Mouse (Mus musculus) bone marrow macrophage, adult 2 months (primary cell): ENCODE measurements around the gene Tbcc. TPM values are rescaled to one million over a fixed set of nuclear protein-coding genes. Genes with fewer than 3 reads are reported as not detected.

Experiments used
- H3K27ac ChIP-seq: 2 replicates; pipeline ENCODE4 v1.5.1; 2012; ENCODE audit warnings: low read depth, low read length; ENCODE audit not compliant: insufficient read depth
- H3K4me1 ChIP-seq: 2 replicates; pipeline ENCODE4 v1.6.1; 2012; ENCODE audit warnings: low read length; ENCODE audit not compliant: control insufficient read depth, insufficient read depth
- H3K4me3 ChIP-seq: 2 replicates; pipeline ENCODE4 v1.5.1; 2012; ENCODE audit warnings: mild to moderate bottlenecking, low read length, moderate library complexity; ENCODE audit not compliant: insufficient read depth
- CTCF ChIP-seq: IDR thresholded peaks from 2 replicates; pipeline ENCODE4 v1.5.1; 2012; ENCODE audit warnings: low read depth, mild to moderate bottlenecking, low read length, moderate library complexity
- POLR2A ChIP-seq: IDR thresholded peaks from 2 replicates; pipeline ENCODE4 v1.6.1; 2012; ENCODE audit warnings: mild to moderate bottlenecking, low read depth, low read length, borderline replicate concordance
- polyA plus RNA-seq: library from polyadenylated mRNA; stranded (reverse); fragments of >200 nt; gene quantifications from 2 replicates; pipeline ENCODE4 v1.2.4, GENCODE M21; 2012; ENCODE audit not compliant: missing spikeins, insufficient read depth, insufficient read length

Gene Tbcc
- polyA plus RNA-seq, 1 experiment: 13.6 TPM

DNA sequence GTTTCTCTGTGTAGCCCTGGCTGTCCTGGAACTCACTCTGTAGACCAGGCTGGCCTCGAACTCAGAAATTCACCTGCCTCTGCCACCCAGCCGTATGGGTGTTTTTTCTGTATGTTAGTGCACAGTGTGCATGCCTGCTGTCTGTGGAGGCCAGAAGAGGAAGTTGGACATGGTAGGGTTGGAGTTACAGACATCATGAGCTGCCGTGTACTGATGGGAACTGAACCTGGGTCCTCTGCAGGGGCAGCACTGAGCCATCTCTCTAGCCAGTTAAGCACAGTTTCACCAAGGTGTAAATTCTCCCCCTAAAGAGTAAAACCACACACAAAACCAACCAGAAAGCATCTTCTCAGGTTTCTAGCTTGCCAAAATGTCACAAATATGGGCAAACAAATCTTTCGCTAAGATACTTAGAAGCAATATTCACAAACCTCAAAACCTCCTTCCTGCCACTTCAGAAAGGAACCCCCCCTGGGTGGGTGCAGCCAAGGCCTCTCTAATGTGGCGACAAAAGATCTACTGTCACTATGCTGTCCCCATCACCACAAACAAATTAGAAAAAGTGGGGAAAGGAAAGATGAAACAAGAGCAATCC, 20.2 kb upstream of the Tbcc start:
- H3K4me1 ChIP-seq: peaks cover 49% of the 10 kb centered on the region
- H3K4me3 ChIP-seq: no peak overlapping the region
- no peak overlapping the region for H3K27ac ChIP-seq
- no peak for TF ChIP-seq POLR2A
- no peak for TF ChIP-seq CTCF

DNA sequence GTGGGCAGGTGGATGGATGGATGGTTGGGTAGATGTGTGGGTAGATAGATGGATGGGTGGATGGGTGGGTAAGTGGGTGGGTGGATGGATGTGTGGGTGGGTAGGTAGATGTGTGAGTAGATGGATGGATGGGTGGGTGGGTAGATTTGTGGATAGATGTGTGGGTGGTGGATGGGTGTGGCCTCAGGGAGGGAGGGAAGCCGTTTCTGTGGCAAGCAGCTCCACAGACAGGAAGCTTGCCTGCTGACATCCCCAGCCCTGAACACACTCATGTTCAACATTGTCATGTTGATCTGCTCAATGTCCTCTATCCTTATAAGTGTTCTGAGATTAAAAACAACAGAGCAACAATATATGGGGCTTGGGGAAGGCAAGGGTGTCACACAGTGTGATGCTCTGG, 19.6 kb upstream of the Tbcc start:
- Histone ChIP-seq H3K4me3 (no peak overlapping the region), H3K4me1 (peaks cover 49% of the 10 kb centered on the region), H3K27ac (no peak overlapping the region)
- TF ChIP-seq POLR2A: no peak
- TF ChIP-seq CTCF: no peak

GRCm38 (mm10) chr17:46872806-46873205, 17.7 kb upstream of the Tbcc start:
- Histone ChIP-seq H3K27ac (no peak overlapping the region), H3K4me1 (peaks cover 53% of the 10 kb centered on the region), H3K4me3 (no peak overlapping the region)
- no peak for TF ChIP-seq POLR2A
- TF ChIP-seq CTCF: no peak

DNA sequence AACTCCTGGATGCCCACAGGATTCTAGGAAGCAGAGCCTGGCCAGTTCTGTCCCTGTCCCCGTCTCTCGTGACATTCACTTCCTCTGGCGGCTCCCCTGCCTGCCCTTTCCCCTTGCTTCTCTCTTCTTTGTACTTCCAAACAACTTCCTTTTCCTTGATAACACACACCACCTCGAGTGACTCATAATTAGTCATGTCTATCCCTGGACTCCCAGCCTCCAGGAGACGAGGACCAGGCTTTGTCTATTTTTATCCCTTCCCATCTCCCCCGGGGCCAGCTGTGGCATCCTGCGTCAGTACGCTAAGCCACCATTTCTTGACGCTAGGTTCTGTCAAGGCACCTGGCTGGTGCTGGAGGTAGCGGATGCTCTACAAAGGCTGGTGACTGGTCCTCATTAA, 16.4 kb upstream of the Tbcc start:
- TF ChIP-seq CTCF (no peak), POLR2A (no peak)
- Histone ChIP-seq H3K27ac (peak overlapping the region; percentile 46), H3K4me3 (peak overlapping the region; percentile 13; the same call in 1 of the 2 replicates), H3K4me1 (peaks cover 55% of the 10 kb centered on the region)

GRCm38 (mm10) chr17:46875626-46876025, 14.9 kb upstream of the Tbcc start:
- no peak overlapping the region for H3K27ac ChIP-seq
- peaks cover 58% of the 10 kb centered on the region for H3K4me1 ChIP-seq
- no peak overlapping the region for H3K4me3 ChIP-seq
- TF ChIP-seq CTCF: peak; percentile 35; the same call in 1 of the 2 replicates
- TF ChIP-seq POLR2A: no peak

DNA sequence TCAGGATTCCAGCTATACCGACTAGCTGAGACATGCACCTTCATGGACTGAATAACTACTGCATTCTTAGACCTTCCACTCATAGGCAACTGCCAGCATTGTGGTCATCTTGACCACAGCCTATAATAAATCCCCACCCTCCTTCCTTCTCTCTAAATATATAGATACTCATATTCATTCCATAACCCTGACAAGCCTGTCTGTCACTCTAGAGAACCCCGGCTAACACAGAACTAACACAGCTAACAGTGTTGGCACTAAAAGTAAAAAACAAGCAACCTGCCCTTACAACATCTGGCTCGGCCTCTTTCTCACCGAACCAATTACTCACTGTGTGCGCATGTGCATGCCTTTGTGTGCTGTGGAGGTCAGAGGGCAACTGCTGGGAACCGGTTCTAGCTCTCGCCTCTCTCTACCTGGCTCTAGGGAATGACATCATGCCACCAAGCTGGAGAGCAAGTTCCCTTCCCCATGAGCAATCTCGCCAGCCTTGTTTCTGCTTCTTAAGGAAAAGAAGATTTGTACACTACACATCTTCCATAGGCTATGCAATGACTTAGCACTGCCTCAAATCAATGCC, 14.0 kb upstream of the Tbcc start:
- Histone ChIP-seq H3K4me1 (peaks cover 56% of the 10 kb centered on the region), H3K4me3 (no peak overlapping the region), H3K27ac (no peak overlapping the region)
- TF ChIP-seq CTCF: no peak

DNA sequence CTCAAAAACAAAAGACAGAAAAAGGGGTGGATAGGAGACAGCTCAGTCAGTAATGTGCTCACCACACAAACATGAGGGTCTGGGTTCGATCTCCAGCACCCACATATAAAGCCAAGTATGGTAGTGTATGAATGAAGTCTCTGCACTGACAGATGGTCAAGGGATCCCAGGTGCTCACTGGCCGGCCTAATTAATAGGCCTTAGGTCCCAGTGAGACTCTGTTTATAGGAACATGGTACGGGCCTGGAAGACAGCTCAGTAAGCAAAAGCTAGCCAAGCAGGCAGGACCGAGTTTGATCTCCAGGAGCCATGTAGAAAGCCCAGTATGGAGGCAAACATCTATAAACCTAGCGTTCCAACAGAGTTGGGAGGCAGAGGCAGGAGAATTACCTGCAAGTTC, 13.4 kb upstream of the Tbcc start:
- Histone ChIP-seq H3K4me3 (no peak overlapping the region), H3K4me1 (peaks cover 61% of the 10 kb centered on the region), H3K27ac (no peak overlapping the region)
- no peak for TF ChIP-seq POLR2A

DNA sequence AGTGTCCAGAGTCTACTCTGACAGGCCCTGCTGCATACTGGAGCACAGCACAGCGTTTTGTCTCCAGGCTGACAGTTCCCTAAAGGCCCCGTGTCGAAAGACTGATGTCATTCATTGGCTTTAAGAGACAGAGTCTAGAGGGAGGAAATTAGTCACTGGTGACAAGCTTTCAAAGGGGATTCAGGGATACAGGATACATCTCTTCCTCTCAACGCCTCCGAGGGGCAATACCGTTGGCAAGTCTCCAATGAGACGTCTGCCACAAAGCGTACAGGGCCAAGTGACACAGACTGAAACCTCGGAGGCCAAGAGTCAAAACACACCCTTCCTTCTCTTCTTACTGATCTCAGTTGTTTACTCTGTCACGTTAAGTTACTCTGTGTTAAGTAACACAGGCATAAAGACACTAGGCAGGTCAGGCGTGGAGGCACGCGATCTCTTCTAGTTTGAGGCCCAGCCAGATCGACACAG, 10.6 kb upstream of the Tbcc start:
- no peak overlapping the region for H3K4me3 ChIP-seq

DNA sequence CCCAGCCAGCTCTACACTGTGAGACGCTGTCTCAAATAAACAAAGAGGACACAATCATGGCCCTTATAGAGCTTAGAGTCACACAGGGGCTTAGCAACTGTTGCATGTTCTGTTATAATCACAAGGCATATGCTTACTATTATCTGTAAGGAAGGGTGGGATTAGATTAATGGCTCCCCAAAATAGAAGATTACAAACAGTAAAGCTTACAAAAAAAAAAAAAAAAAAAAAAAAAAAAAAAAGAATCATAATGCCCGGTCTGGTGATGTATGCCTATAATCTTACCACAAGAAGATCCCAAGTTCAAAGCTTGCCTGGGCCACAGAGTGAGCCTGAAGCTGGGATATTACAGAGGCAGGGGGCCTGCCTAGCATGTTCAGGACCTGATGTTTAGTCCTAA, 10.2 kb upstream of the Tbcc start:
- no peak overlapping the region for H3K4me3 ChIP-seq
- H3K4me1 ChIP-seq: peaks cover 46% of the 10 kb centered on the region
- H3K27ac ChIP-seq: peak overlapping the region; percentile 56
- TF ChIP-seq POLR2A: no peak
- no peak for TF ChIP-seq CTCF

More for the DNA sequence above, 10.6 kb upstream of the Tbcc start:
- H3K27ac ChIP-seq: peak overlapping the region; percentile 56
- TF ChIP-seq CTCF (no peak), POLR2A (no peak)
- H3K4me1 ChIP-seq: peaks cover 50% of the 10 kb centered on the region

GRCm38 (mm10) chr17:46881728-46882127, 8.8 kb upstream of the Tbcc start:
- Histone ChIP-seq H3K27ac (no peak overlapping the region), H3K4me1 (peaks cover 37% of the 10 kb centered on the region), H3K4me3 (no peak overlapping the region)
- TF ChIP-seq POLR2A: no peak
- no peak for TF ChIP-seq CTCF
